ENCODE assay signal across 17 mouse cellular contexts in genomic region chr1:74070745-74071144, GRCm38 (mm10). TPM values are rescaled to one million over a fixed set of nuclear protein-coding genes. Genes with fewer than 3 reads are reported as not detected.
"Had no signal": no experiment of that assay in that cellular context is flagged by ENCODE, and none has a peak within 500 bp of the region (broad histone marks: within the 10 kb centered on the region; RNA-seq: fewer than 3 reads in every experiment).

No protein-coding gene starts in this region.

- H3K4me2 ChIP-seq: limb, embryonic 12.5 days; liver, embryonic 11.5 days; lung, embryonic 15.5 days; midbrain, embryonic 12.5 days; neural tube, embryonic 13.5 days; stomach, embryonic 15.5 days had no signal

- H3K9me3 ChIP-seq: limb, embryonic 12.5 days; lung, embryonic 15.5 days; midbrain, embryonic 12.5 days; neural tube, embryonic 13.5 days; stomach, embryonic 15.5 days had no signal

- H3K27me3 ChIP-seq: limb, embryonic 12.5 days; lung, embryonic 15.5 days; stomach, embryonic 15.5 days had no signal

- ATAC-seq: midbrain, embryonic 16.5 days had no signal

- H3K4me3 ChIP-seq: limb, embryonic 12.5 days; lung, embryonic 15.5 days; midbrain, embryonic 12.5 days; neural tube, embryonic 13.5 days; stomach, embryonic 15.5 days had no signal

- DNase-seq: kidney, adult 8-10 months; layer of hippocampus, adult 9-11 months; layer of hippocampus, postnatal 36 days; retina, postnatal 1 day; right cerebral cortex, postnatal 4 days; thymus, postnatal 4 days had no signal

- H3K36me3 ChIP-seq: lung, embryonic 15.5 days; midbrain, embryonic 12.5 days; neural tube, embryonic 13.5 days; stomach, embryonic 15.5 days had no signal

- H3K9ac ChIP-seq: limb, embryonic 12.5 days; lung, embryonic 15.5 days; midbrain, embryonic 12.5 days; neural tube, embryonic 13.5 days; stomach, embryonic 15.5 days had no signal

- H3K27ac ChIP-seq: limb, embryonic 12.5 days; lung, embryonic 15.5 days; midbrain, embryonic 12.5 days; neural tube, embryonic 13.5 days; stomach, embryonic 15.5 days had no signal

RNA-seq across cellular contexts. Expression of gene Rufy4, which starts 54.6 kb away (rescaled TPM):
- total RNA-seq: layer of hippocampus, adult 18-20 months; layer of hippocampus, postnatal 36 days; left cerebral cortex, adult 8-10 months; left cerebral cortex, postnatal 25 days had no signal
- polyA plus RNA-seq: liver, embryonic 16.5 days had no signal
